Mouse (Mus musculus) MEL (cell line): ENCODE measurements at regions not wholly inside any gene's neighbourhood (a gene's known extent, or its start where the extent isn't known, plus 50 kb on each side); places are given as distances from the start of the nearest gene placed in this dataset.

Source experiments
- DNase-seq: peaks from one replicate; pipeline ENCODE4 v3.0.0; 2011; ENCODE audit warnings: low read depth, low spot score
- H3K27ac ChIP-seq: 2 replicates; pipeline ENCODE4 v1.5.1; 2012; ENCODE audit warnings: low read depth, mild to moderate bottlenecking, control low read depth, low read length, moderate library complexity; ENCODE audit not compliant: control insufficient read depth
- H3K27me3 ChIP-seq, 2 experiments: fragments of 150-350 bp in 1 of 2; sonication (generic) in 1 of 2; 2 replicates each; pipeline ENCODE4 v1.6.1; 2012; ENCODE audit warnings: low read length in 2 of 2, mild to moderate bottlenecking in 2 of 2, improper control_type of control experiment in 1 of 2, moderate library complexity in 1 of 2; ENCODE audit not compliant: insufficient read depth in 2 of 2, control insufficient read depth in 1 of 2
- H3K36me3 ChIP-seq, 2 experiments: 2 replicates each; pipeline ENCODE4 v1.6.1; 2012 to 2014; ENCODE audit warnings: low read length in 2 of 2, improper control_type of control experiment in 1 of 2, inconsistent platforms in 1 of 2, mild to moderate bottlenecking in 1 of 2; ENCODE audit not compliant: insufficient read depth in 2 of 2, control insufficient read depth in 1 of 2
- H3K4me1 ChIP-seq, 2 experiments: fragments of 150-350 bp in 1 of 2; sonication (generic) in 1 of 2; 2 replicates each; pipeline ENCODE4 v1.6.1; 2012; ENCODE audit warnings: low read length in 2 of 2, improper control_type of control experiment in 1 of 2, mild to moderate bottlenecking in 1 of 2; ENCODE audit not compliant: insufficient read depth in 2 of 2, control insufficient read depth in 1 of 2
- H3K4me3 ChIP-seq, 2 experiments: fragments of 150-350 bp in 1 of 2; sonication (generic) in 1 of 2; 2 replicates each; pipeline ENCODE4 v1.5.1; 2012; ENCODE audit warnings: low read depth in 2 of 2, low read length in 2 of 2, mild to moderate bottlenecking in 2 of 2, moderate library complexity in 2 of 2, control low read depth in 1 of 2, improper control_type of control experiment in 1 of 2; ENCODE audit not compliant: control insufficient read depth in 1 of 2, insufficient read depth in 1 of 2
- H3K79me2 ChIP-seq: 2 replicates; pipeline ENCODE4 v1.6.1; 2012; ENCODE audit warnings: mild to moderate bottlenecking, low read length, moderate library complexity; ENCODE audit not compliant: control insufficient read depth, poor library complexity, insufficient read depth
- H3K9ac ChIP-seq: 2 replicates; pipeline ENCODE4 v1.6.1; 2012; ENCODE audit warnings: low read depth, mild to moderate bottlenecking, control low read depth, low read length, moderate library complexity; ENCODE audit not compliant: control insufficient read depth, poor library complexity, severe bottlenecking
- H3K9me3 ChIP-seq: fragments of 150-350 bp; sonication (generic); replicated peaks from 2 replicates; pipeline ENCODE4 v1.6.1; 2012; ENCODE audit warnings: mild to moderate bottlenecking, low read length, improper control_type of control experiment, moderate library complexity; ENCODE audit not compliant: insufficient read depth
- BHLHE40 ChIP-seq: IDR thresholded peaks from 2 replicates; pipeline ENCODE4 v1.6.1; 2012; ENCODE audit warnings: low read depth, mild to moderate bottlenecking, inconsistent platforms, low read length, improper control_type of control experiment, borderline replicate concordance
- CHD2 ChIP-seq: IDR thresholded peaks from 2 replicates; pipeline ENCODE4 v1.6.1; 2011; ENCODE audit warnings: low read length, improper control_type of control experiment
- E2F4 ChIP-seq: IDR thresholded peaks from 2 replicates; pipeline ENCODE4 v1.6.1; 2011; ENCODE audit warnings: low read depth, low read length, improper control_type of control experiment, borderline replicate concordance
- ELF1 ChIP-seq: IDR thresholded peaks from 2 replicates; pipeline ENCODE4 v1.6.1; 2014; ENCODE audit warnings: low read depth, mild to moderate bottlenecking, inconsistent platforms, low read length, improper control_type of control experiment, moderate library complexity
- EP300 ChIP-seq, 2 experiments: IDR thresholded peaks; 2 replicates each; pipeline ENCODE4 v1.6.1; 2011; ENCODE audit warnings: improper control_type of control experiment in 2 of 2, low read length in 2 of 2, low read depth in 1 of 2, mild to moderate bottlenecking in 1 of 2
- ETS1 ChIP-seq: IDR thresholded peaks from 2 replicates; pipeline ENCODE4 v1.6.1; 2012; ENCODE audit warnings: low read depth, mild to moderate bottlenecking, inconsistent platforms, low read length, improper control_type of control experiment, moderate library complexity
- GABPA ChIP-seq: IDR thresholded peaks from 2 replicates; pipeline ENCODE4 v1.6.1; 2012; ENCODE audit warnings: low read depth, mild to moderate bottlenecking, inconsistent platforms, low read length, improper control_type of control experiment, moderate library complexity
- JUND ChIP-seq: IDR thresholded peaks from 2 replicates; pipeline ENCODE4 v1.6.1; 2011; ENCODE audit warnings: low read depth, mild to moderate bottlenecking, improper control_type of control experiment, low read length
- KAT2A ChIP-seq: conservative IDR thresholded peaks from 2 replicates; pipeline ENCODE4 v1.6.1; 2012; ENCODE audit warnings: low read depth, low read length, improper control_type of control experiment, inconsistent platforms
- MAFK ChIP-seq: IDR thresholded peaks from 2 replicates; pipeline ENCODE4 v1.6.1; 2011; ENCODE audit warnings: low read depth, mild to moderate bottlenecking, low read length, improper control_type of control experiment, borderline replicate concordance
- MAZ ChIP-seq: IDR thresholded peaks from 2 replicates; pipeline ENCODE4 v1.6.1; 2012; ENCODE audit warnings: low read depth, mild to moderate bottlenecking, inconsistent platforms, low read length, improper control_type of control experiment
- MEF2A ChIP-seq: IDR thresholded peaks from 2 replicates; pipeline ENCODE4 v1.6.1; 2014; ENCODE audit warnings: low read depth, mild to moderate bottlenecking, inconsistent platforms, low read length, improper control_type of control experiment; ENCODE audit not compliant: poor library complexity, insufficient replicate concordance, severe bottlenecking; ENCODE audit errors: extremely low read depth
- MXI1 ChIP-seq: IDR thresholded peaks from 2 replicates; pipeline ENCODE4 v1.6.1; 2011; ENCODE audit warnings: mild to moderate bottlenecking, low read depth, low read length, improper control_type of control experiment
- MYC ChIP-seq: IDR thresholded peaks from 2 replicates; pipeline ENCODE4 v1.6.1; 2011; ENCODE audit warnings: low read depth, mild to moderate bottlenecking, low read length, improper control_type of control experiment, moderate library complexity
- NELFE ChIP-seq: IDR thresholded peaks from 2 replicates; pipeline ENCODE4 v1.6.1; 2011; ENCODE audit warnings: low read depth, low read length, improper control_type of control experiment
- NRF1 ChIP-seq: IDR thresholded peaks from 2 replicates; pipeline ENCODE4 v1.6.1; 2014; ENCODE audit warnings: low read depth, mild to moderate bottlenecking, inconsistent platforms, low read length, improper control_type of control experiment, moderate library complexity; ENCODE audit not compliant: poor library complexity, insufficient read depth, severe bottlenecking
- POLR2A ChIP-seq, 2 experiments: IDR thresholded peaks; 2 replicates each; pipeline ENCODE4 v1.6.1; 2011 to 2012; ENCODE audit warnings: low read length in 2 of 2, mild to moderate bottlenecking in 2 of 2, control low read depth in 1 of 2, improper control_type of control experiment in 1 of 2, low read depth in 1 of 2, moderate library complexity in 1 of 2; ENCODE audit not compliant: control insufficient read depth in 1 of 2, insufficient read depth in 1 of 2, poor library complexity in 1 of 2
- RAD21 ChIP-seq: IDR thresholded peaks from 2 replicates; pipeline ENCODE4 v1.6.1; 2011; ENCODE audit warnings: mild to moderate bottlenecking, low read depth, low read length, improper control_type of control experiment
- RCOR1 ChIP-seq: IDR thresholded peaks from 2 replicates; pipeline ENCODE4 v1.6.1; 2012; ENCODE audit warnings: low read depth, mild to moderate bottlenecking, inconsistent platforms, low read length, improper control_type of control experiment
- SIN3A ChIP-seq: IDR thresholded peaks from 2 replicates; pipeline ENCODE4 v1.6.1; 2012; ENCODE audit warnings: low read length, improper control_type of control experiment, inconsistent platforms
- TAL1 ChIP-seq: IDR thresholded peaks from 2 replicates; pipeline ENCODE4 v1.6.1; 2012; ENCODE audit warnings: mild to moderate bottlenecking, inconsistent platforms, low read length, moderate library complexity, mixed read lengths
- TCF12 ChIP-seq: IDR thresholded peaks from 2 replicates; pipeline ENCODE4 v1.6.1; 2014; ENCODE audit warnings: low read depth, mild to moderate bottlenecking, inconsistent platforms, low read length, improper control_type of control experiment, moderate library complexity
- UBTF ChIP-seq: IDR thresholded peaks from 2 replicates; pipeline ENCODE4 v1.6.1; 2012; ENCODE audit warnings: low read depth, mild to moderate bottlenecking, inconsistent platforms, low read length, improper control_type of control experiment, moderate library complexity, borderline replicate concordance; ENCODE audit not compliant: insufficient read depth
- USF1 ChIP-seq: IDR thresholded peaks from 2 replicates; pipeline ENCODE4 v1.6.1; 2014; ENCODE audit warnings: low read depth, mild to moderate bottlenecking, inconsistent platforms, low read length, improper control_type of control experiment, moderate library complexity
- USF2 ChIP-seq, 2 experiments: IDR thresholded peaks; 2 replicates each; pipeline ENCODE4 v1.6.1; 2011 to 2012; ENCODE audit warnings: improper control_type of control experiment in 2 of 2, low read length in 2 of 2, borderline replicate concordance in 1 of 2, inconsistent platforms in 1 of 2, low read depth in 1 of 2, mild to moderate bottlenecking in 1 of 2; ENCODE audit not compliant: insufficient read depth in 1 of 2
- ZNF384 ChIP-seq: IDR thresholded peaks from 2 replicates; pipeline ENCODE4 v1.6.1; 2012; ENCODE audit warnings: low read depth, mild to moderate bottlenecking, inconsistent platforms, low read length, improper control_type of control experiment

DNA sequence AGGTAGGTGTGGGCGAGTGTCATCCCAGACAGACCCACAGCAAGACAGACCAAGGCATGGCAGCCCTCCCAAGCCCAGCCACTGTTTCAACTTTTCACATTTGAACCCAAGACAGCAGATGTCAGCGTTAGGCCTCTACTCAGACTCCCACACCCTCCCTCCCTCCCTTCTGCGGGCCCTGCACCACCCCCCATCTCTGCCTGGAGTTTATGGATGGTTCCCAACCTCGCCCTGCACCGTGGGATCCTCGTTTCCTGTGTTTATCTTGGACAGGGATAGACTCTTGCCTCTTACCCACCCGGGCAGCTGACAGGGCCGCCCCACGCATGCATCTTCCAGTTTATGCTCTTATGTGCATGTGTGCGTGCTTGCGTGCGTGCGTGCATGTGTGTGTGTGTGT, 85.2 kb upstream of the Zbtb40 start:
- Histone ChIP-seq H3K27ac (no peak overlapping the region), H3K36me3 (no peaks in the 10 kb centered on the region), H3K9me3 (no peaks in the 10 kb centered on the region), H3K4me1 (no peaks in the 10 kb centered on the region), H3K4me3 (no peak overlapping the region), H3K79me2 (no peaks in the 10 kb centered on the region), H3K9ac (no peak overlapping the region), H3K27me3 (no peaks in the 10 kb centered on the region)
- TF ChIP-seq ETS1 (no peak), USF2 (IDR thresholded peaks at IDR 0.05; ENCODE audit: borderline replicate concordance in 1 of 2, insufficient read depth in 1 of 2, low read depth in 1 of 2, low read length in 2 of 2) (no peak), NELFE (no peak), TCF12 (no peak), MYC (no peak), TAL1 (no peak), E2F4 (no peak), UBTF (no peak), RAD21 (no peak), ZNF384 (no peak), MAFK (no peak), JUND (no peak), KAT2A (no peak), EP300 (IDR thresholded peaks at IDR 0.05; ENCODE audit: low read depth in 1 of 2, low read length in 2 of 2) (no peak), USF1 (no peak), MAZ (no peak)
- no peak for DNase-seq

GRCm38 (mm10) chr4:137130619-137131212, 82.1 kb upstream of the Zbtb40 start:
- no peaks in the 10 kb centered on the region for H3K79me2 ChIP-seq
- no peak overlapping the region for H3K9ac ChIP-seq
- DNase-seq = no peak
- H3K27ac ChIP-seq = no peak overlapping the region
- H3K4me3 ChIP-seq = no peak overlapping the region
- H3K27me3 ChIP-seq = no peaks in the 10 kb centered on the region
- H3K9me3 ChIP-seq = no peaks in the 10 kb centered on the region
- no peak for TF ChIP-seq CHD2
- TF ChIP-seq MXI1 = no peak
- no peak for TF ChIP-seq RCOR1
- TF ChIP-seq MEF2A = no peak
- TF ChIP-seq ELF1 = no peak
- no peak for TF ChIP-seq GABPA
- no peak for TF ChIP-seq UBTF
- TF ChIP-seq SIN3A = no peak
- no peak for TF ChIP-seq ZNF384
- no peak for TF ChIP-seq TAL1
- TF ChIP-seq NRF1 = no peak
- no peak for TF ChIP-seq BHLHE40
- no peak for TF ChIP-seq NELFE
- TF ChIP-seq JUND = no peak
- TF ChIP-seq MAFK = no peak
- TF ChIP-seq POLR2A (IDR thresholded peaks at IDR 0.05; ENCODE audit: control insufficient read depth in 1 of 2, insufficient read depth in 1 of 2, low read depth in 1 of 2, low read length in 2 of 2, poor library complexity in 1 of 2) = no peak
- H3K36me3 ChIP-seq = no peaks in the 10 kb centered on the region
- no peaks in the 10 kb centered on the region for H3K4me1 ChIP-seq
